Mouse (Mus musculus) small intestine, adult 2 months (tissue): ENCODE measurements around the gene Ptgdr2.

Experiments used
- CTCF ChIP-seq: fragments of 200-500 bp; IDR thresholded peaks from 2 replicates; pipeline ENCODE4 v1.5.1; 2012; ENCODE audit warnings: low read depth, mild to moderate bottlenecking, control low read depth, inconsistent platforms, low read length, moderate library complexity, mixed read lengths; ENCODE audit not compliant: insufficient replicate concordance, insufficient read length; ENCODE audit errors: extremely low read depth
- POLR2A ChIP-seq: fragments of 200-500 bp; IDR thresholded peaks from 2 replicates; pipeline ENCODE4 v1.6.1; 2012; ENCODE audit warnings: low read depth, mild to moderate bottlenecking, control low read depth, inconsistent platforms, low read length, moderate library complexity

DNA sequence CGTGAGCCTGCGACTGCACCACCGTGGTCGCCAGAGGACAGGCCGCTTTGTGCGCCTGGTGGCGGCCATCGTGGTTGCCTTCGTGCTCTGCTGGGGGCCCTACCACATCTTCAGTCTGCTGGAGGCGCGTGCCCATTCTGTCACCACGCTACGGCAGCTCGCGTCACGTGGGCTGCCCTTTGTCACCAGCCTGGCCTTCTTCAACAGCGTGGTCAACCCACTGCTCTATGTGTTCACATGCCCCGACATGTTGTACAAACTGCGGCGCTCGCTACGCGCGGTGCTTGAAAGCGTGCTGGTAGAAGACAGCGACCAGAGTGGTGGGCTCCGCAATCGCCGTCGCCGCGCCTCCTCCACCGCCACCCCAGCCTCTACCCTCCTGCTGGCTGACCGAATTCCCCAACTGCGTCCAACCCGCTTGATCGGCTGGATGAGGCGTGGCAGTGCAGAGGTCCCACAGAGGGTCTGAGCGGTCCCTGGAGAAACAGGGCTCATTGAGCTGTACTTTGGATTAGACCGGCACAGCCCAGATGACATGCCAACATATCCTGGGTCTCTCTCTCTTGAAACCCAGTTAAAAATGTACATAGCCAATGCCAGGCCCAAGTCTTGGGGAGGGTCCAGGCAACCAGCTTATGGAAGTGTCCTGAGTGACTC lies 4.0 kb downstream of the Ptgdr2 start:
- TF ChIP-seq POLR2A (no peak), CTCF (no peak)
